Mouse (Mus musculus): ENCODE data around the gene Trpv6.

Trpv6 gene

GRCm38 (mm10) chr6:41622661-41623060 lies 13.5 kb downstream of the Trpv6 start:
- DNase-seq (ENCODE audit: low spot score in 2 of 2): peak; percentile 53 to 58

GRCm38 (mm10) chr6:41621241-41621990 lies 14.8 kb downstream of the Trpv6 start:
- DNase-seq (ENCODE audit: low spot score in 2 of 2): no peak

- no peak for DNase-seq (ENCODE audit: low spot score in 2 of 2)
These were observed 15.9 kb downstream of the Trpv6 start for GRCm38 (mm10) chr6:41620173-41620798.

DNA sequence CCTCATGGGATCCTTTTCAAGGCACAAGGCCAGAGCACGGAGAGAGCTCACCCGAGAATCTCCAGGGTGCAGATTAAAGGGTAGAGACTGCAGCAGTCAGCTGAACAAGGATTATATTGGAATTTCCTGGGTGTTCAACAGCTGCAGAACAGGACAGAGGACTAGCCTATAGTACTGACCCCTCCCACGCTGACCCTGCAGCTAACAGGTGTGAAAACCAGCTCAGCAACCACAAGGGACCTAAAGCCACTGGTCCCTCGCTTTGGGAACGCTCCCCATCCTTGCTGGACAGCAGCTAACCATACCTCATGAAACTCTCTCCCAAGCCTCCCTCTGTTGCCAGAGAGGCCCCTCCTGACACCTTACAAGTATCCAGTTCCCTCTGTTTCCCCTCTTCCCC lies 28.6 kb downstream of the Trpv6 start:
- DNase-seq (ENCODE audit: low spot score in 2 of 2): no peak

DNA sequence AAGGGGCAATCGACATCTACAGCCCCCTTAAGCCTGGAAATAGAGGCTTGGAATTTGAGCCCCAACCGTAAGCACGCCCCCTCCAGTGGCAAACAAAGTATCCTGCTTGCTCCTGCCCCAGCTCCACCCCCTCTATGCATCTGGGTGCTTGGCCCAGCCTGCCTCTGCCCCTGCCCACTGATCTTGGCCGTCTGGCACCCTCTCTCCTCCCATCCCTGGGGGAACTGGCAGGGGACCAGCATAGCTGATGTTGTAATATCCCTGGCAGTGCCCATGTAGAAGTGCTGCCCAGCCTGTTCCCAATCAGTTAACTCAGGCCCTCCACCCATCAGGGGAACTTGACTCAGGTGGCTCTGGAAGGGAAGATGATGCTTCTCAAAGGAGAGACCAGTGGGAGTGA lies 30.0 kb downstream of the Trpv6 start:
- DNase-seq (ENCODE audit: low spot score in 2 of 2): peak; percentile 55 to 63

DNA sequence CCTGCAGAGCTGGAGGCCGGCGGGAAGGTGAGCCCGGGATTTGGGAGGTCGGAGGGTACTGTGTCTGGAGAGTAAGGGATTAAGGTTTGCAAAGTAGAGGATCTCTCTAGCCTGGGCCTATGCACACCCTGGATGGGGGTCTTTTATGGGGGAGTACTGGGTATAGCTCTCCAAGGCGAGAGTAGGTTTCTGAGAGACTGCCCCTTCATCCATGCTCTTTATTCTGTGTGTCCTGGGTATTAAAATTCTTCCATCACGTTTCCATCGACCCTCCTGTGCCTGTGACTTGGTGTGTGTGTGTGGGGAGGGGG lies 30.5 kb downstream of the Trpv6 start:
- no peak for DNase-seq (ENCODE audit: low spot score in 2 of 2)

- peak; percentile 55 to 67 for DNase-seq (ENCODE audit: low spot score in 2 of 2)
These were observed 31.0 kb downstream of the Trpv6 start, which contains the start of gene Ephb6 for GRCm38 (mm10) chr6:41605061-41605793. Ephb6 (plus strand) TSS chr6:41605482.

DNA sequence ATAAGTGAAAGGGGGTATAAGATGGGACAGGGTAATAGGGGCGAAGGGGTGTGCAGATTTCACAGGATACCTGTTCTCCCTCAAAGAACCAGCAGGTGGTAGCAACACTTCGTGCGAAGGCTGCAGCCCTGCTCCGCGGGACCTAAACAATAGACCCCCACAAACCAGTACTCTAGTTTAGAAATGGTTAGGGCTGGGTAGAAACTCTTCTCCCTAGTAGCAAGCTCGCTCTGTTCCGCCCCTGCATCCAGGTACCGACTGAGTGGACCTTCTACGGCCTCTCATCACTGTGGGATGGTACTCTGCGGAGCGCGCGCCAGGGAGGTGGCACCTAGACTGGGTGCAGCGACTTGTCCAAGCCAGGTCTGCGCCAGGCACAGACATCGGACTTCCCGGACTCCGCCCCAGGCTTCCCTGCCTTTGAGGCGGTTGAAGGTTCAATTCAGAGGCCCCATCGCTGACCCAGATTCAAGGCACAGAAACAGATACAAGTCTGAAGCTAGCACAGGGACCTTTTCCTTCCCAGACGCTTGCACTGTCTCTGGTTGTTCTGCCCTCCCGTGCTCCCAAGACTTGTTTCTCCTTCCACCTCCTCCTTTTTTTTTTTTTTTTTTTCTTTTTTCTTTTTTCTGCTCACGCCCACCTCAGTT lies 31.7 kb downstream of the Trpv6 start:
- peak; percentile 57 to 61 for DNase-seq (ENCODE audit: low spot score in 2 of 2)

- no peak for DNase-seq (ENCODE audit: low spot score in 2 of 2)
These were observed 54.0 kb downstream of the Trpv6 start for GRCm38 (mm10) chr6:41582189-41582588.

- no peak for DNase-seq (ENCODE audit: low spot score in 2 of 2)
These were observed 54.9 kb downstream of the Trpv6 start for GRCm38 (mm10) chr6:41581295-41581694.

DNA sequence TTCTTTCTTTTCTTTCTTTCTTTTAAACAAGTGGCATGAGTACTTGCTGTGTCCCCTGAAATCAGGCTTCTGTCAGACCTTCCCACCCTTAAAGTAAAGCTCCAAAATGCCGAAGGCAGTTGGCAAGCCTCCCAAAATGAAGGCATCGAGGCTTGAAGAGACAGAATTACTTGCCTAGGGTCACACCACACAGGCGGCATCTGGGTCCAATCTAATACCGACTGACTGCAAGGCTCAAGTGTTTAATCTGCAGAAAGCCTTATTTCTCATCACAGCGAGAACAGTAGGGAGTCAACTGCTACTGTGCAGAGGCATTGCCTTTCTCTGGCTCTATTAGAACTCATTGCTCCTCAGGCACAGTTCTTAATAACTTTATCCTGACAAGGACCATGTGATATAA lies 58.9 kb downstream of the Trpv6 start:
- DNase-seq (ENCODE audit: low spot score in 2 of 2): no peak

GRCm38 (mm10) chr6:41576526-41577097 lies 59.6 kb downstream of the Trpv6 start:
- no peak for DNase-seq (ENCODE audit: low spot score in 2 of 2)
